Mouse (Mus musculus): ENCODE measurements around the gene Tgif2.
"Not testable (repeated sequence)": the region's sequence is repeated elsewhere in the genome, so short reads cannot be mapped to it uniquely, and the experiment has no call there.

Tgif2 gene

GRCm38 (mm10) chr2:156874047-156874759 lies 34.4 kb downstream of the Tgif2 start:
- DNase-seq (ENCODE audit: extremely low read depth, insufficient read length, low spot score), result no peak

GRCm38 (mm10) chr2:156874760-156875510 lies 35.1 kb downstream of the Tgif2 start:
- DNase-seq (ENCODE audit: extremely low read depth, insufficient read length, low spot score), result no peak

GRCm38 (mm10) chr2:156877726-156878125 lies 37.9 kb downstream of the Tgif2 start:
- peak; percentile 24 for DNase-seq (ENCODE audit: extremely low read depth, insufficient read length, low spot score)

GRCm38 (mm10) chr2:156879541-156879940 lies 39.7 kb downstream of the Tgif2 start:
- peak; percentile 49 for DNase-seq (ENCODE audit: extremely low read depth, insufficient read length, low spot score)

GRCm38 (mm10) chr2:156882431-156883001 lies 42.7 kb downstream of the Tgif2 start:
- peak; percentile 25 for DNase-seq (ENCODE audit: extremely low read depth, insufficient read length, low spot score)

- no peak for DNase-seq (ENCODE audit: extremely low read depth, insufficient read length, low spot score)
These were observed 44.8 kb downstream of the Tgif2 start for GRCm38 (mm10) chr2:156884396-156885211.

GRCm38 (mm10) chr2:156885666-156886065 lies 45.9 kb downstream of the Tgif2 start:
- DNase-seq (ENCODE audit: extremely low read depth, insufficient read length, low spot score), result not testable (repeated sequence)

- no peak for DNase-seq (ENCODE audit: extremely low read depth, insufficient read length, low spot score)
These were observed 46.4 kb downstream of the Tgif2 start for GRCm38 (mm10) chr2:156886084-156886631.

- DNase-seq (ENCODE audit: extremely low read depth, insufficient read length, low spot score), result no peak
These were observed 47.2 kb downstream of the Tgif2 start, which contains the start of gene Sla2 for GRCm38 (mm10) chr2:156887017-156887416. TSS of gene Sla2 (minus strand) at chr2:156887192.

GRCm38 (mm10) chr2:156888490-156888889 lies 48.7 kb downstream of the Tgif2 start:
- DNase-seq (ENCODE audit: extremely low read depth, insufficient read length, low spot score), result no peak

- DNase-seq (ENCODE audit: extremely low read depth, insufficient read length, low spot score), result no peak
These were observed 52.4 kb downstream of the Tgif2 start for GRCm38 (mm10) chr2:156892240-156892639.

GRCm38 (mm10) chr2:156892821-156893220 lies 53.0 kb downstream of the Tgif2 start:
- DNase-seq (ENCODE audit: extremely low read depth, insufficient read length, low spot score), result no peak

GRCm38 (mm10) chr2:156894496-156895265 lies 54.9 kb downstream of the Tgif2 start:
- DNase-seq (ENCODE audit: extremely low read depth, insufficient read length, low spot score), result no peak

- DNase-seq (ENCODE audit: extremely low read depth, insufficient read length, low spot score), result no peak
These were observed 56.6 kb downstream of the Tgif2 start for GRCm38 (mm10) chr2:156896384-156896914.

- no peak for DNase-seq (ENCODE audit: extremely low read depth, insufficient read length, low spot score)
These were observed 57.2 kb downstream of the Tgif2 start for GRCm38 (mm10) chr2:156897034-156897433.

GRCm38 (mm10) chr2:156898374-156898773 lies 58.6 kb downstream of the Tgif2 start:
- no peak for DNase-seq (ENCODE audit: extremely low read depth, insufficient read length, low spot score)

- DNase-seq (ENCODE audit: extremely low read depth, insufficient read length, low spot score), result no peak
These were observed 59.4 kb downstream of the Tgif2 start for GRCm38 (mm10) chr2:156899184-156899583.

- DNase-seq (ENCODE audit: extremely low read depth, insufficient read length, low spot score), result no peak
These were observed 61.5 kb downstream of the Tgif2 start for GRCm38 (mm10) chr2:156901344-156901743.

GRCm38 (mm10) chr2:156901883-156902282 lies 62.1 kb downstream of the Tgif2 start:
- no peak for DNase-seq (ENCODE audit: extremely low read depth, insufficient read length, low spot score)

All from 3134 (cell line).